Mouse (Mus musculus): ENCODE data around the gene Rnasel. TPM values are rescaled to one million over a fixed set of nuclear protein-coding genes. Genes with fewer than 3 reads are reported as not detected.
"Not testable (repeated sequence)": the region's sequence is repeated elsewhere in the genome, so short reads cannot be mapped to it uniquely, and the experiment has no call there.

Gene Rnasel
- total RNA-seq, 2 experiments from 2014 or later: 2.8 to 5.0 TPM

DNA sequence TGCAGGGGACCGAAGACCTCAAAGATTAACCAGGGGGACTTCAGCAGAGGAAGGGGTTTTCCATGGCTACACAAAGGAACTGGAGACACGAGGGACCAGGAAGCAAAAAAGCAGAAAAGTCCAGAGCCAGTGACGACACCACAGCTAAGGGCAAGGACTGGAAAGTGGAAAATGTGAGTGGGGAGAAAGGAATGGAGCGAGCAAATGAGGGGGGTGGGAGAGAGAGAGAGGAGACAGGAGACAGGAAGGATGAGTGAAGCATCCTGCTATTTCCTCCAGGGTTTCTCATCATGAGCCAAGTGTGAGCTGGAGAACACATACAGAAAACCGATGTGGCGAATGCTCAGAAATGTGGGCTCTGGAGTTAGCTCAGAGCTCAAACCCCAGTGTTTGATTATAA, 13.1 kb upstream of the Rnasel start:
- no peak for DNase-seq

DNA sequence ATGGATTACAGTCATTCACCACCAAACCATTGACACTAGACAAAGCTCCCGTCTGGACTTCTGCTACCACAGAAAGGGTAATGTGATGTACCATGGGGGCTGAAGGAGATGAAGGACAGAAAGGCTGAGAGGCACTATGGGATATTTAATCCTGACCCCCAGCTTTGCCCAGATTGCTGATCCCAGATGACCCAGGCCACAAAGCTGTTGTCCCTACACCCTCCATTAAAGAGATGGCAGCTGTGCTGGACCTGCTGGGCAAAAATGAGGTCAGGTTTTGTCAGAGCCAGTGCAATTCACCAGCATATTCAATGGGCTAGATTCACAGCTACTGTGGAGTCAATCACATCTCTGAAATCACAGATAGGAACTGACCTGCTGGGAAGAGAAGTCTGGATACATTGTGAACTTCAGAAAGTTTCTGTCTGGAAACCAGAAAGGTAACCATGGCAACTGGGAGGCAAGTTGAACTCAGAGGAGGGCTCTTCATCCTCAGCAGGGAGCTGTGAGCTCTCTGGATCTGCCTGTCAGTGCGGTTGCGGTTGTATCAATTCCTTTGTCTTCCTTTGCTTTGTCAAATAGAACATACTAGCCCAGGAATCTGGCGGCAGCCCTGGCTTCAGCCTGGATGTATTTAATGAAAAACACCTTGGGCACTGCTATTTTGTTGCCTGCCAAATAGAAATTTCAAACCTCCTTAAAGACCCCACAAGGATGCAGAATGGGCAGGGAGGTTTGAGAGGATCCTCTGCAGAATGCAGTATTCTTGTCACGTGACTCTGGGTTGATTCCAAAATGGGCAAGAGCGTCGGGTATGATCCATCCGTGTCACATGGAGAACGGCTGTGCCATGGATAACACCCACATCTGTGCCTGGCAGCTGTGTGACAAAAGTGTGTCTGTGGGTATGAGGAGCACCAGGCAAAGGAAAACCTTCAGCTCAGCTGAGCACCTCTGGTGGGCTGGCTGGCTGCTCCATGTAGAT, 11.8 kb upstream of the Rnasel start:
- DNase-seq: no peak

DNA sequence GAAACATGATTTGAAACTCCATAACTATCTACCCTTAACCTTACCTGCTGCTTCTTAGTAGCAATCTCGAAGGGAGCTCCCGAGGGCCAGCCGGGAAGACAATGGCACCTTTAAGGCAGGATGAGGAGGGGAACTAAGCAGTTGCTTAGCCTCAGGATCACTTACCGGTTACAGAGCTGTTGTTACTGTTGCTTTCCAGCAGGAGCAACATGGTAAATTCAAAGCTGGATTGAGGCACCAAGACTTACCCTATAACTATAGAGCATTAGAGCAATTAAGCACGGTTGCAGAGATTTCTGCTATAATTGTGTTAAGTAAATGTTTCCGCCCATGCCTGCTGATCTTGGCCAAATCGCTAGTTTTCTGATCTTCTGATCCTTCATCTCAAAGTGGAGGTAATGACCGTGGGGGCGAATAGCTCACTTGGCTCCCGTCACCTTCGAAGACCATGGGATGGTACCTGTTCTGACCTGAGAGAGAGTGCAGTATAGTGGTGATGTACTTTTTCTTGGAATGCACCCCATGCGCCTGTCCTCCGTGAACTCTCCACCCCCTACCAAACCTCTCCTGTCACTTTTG, 9.7 kb upstream of the Rnasel start:
- DNase-seq: no peak

DNA sequence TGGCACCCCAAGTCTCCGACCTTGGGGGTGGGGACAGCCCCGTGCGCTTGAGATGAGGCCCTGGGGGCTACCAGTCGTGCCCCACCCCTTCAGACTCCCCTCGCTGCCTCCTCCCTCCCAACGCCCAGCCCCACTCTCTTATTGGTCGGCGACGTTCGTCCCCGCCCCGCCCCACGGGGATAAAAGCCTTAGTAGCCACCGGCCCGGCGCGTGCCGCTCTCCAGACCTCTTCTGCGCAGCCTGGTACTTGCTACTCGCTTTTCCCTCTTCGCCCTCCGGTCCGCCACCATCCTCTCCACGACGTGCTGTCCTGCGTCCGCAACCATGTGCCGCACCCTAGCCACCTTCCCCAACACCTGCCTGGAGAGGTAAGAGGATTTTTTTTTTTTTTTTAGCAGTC, 9.1 kb upstream of the Rnasel start, which contains the start of gene Rgs16:
Gene Rgs16 (plus strand): TSS at position 205 of the 400 bp plus-strand sequence.
- peak; percentile 84 to 86 for DNase-seq

DNA sequence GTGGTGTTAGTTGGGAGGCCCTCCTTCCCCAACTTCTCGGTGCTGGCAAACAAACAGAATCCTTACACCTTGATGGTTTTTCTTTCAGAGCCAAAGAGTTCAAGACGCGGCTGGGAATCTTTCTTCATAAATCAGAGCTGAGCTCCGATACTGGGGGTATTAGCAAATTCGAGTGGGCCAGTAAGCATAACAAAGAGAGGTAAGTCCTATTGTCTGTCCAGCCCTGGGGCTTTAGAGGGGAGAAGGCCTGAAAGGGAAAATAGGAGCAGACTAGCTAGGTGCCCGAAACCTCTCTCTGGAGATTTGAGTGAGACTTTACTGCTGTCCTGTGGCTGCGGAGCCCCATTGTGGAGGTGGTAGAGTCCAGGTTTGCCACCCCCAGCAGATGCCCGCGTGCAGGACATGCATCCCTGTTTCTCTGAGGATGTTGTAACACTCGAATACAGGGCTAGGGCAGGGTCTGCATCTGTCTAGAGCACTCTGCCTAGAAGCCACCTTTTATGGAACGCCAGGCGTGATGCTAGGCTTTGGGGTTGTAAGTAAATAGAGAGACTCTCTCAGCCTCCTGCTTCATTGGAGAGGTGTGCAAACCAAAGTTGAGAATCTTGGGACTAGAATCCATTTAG, 8.3 kb upstream of the Rnasel start:
- DNase-seq: no peak

DNA sequence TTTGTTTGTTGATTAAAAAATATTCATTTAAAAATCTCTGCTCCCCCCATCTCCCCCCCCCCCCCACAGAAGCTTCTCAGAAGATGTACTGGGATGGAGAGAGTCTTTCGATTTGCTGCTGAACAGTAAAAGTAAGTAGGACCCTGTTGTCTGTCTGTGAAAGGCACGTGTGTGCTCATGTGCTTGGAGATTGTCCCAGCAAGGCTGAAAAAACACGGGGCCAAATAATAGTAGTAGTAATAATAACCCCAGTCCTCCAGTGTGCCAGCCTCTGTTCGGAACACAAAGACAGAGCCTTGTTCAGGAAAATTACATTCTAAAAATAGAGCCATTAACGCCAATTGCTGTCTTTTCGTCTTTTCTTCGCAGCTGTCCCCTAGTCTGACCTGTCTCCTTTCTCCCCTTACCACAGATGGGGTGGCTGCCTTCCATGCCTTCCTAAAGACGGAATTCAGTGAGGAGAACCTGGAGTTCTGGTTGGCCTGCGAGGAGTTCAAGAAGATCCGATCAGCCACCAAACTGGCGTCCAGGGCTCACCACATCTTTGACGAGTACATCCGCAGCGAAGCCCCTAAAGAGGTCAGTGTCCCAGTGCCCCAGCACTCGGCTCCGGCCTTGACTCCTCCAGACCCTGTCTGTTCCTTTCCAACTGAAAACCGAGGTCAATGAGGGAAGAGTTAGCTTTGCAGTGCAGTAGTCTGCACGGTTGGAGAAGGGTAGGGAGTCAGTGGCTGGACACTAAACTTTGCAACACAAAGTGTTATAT, 7.5 kb upstream of the Rnasel start:
- DNase-seq: peak in 1 of 2 experiments; percentile 29

DNA sequence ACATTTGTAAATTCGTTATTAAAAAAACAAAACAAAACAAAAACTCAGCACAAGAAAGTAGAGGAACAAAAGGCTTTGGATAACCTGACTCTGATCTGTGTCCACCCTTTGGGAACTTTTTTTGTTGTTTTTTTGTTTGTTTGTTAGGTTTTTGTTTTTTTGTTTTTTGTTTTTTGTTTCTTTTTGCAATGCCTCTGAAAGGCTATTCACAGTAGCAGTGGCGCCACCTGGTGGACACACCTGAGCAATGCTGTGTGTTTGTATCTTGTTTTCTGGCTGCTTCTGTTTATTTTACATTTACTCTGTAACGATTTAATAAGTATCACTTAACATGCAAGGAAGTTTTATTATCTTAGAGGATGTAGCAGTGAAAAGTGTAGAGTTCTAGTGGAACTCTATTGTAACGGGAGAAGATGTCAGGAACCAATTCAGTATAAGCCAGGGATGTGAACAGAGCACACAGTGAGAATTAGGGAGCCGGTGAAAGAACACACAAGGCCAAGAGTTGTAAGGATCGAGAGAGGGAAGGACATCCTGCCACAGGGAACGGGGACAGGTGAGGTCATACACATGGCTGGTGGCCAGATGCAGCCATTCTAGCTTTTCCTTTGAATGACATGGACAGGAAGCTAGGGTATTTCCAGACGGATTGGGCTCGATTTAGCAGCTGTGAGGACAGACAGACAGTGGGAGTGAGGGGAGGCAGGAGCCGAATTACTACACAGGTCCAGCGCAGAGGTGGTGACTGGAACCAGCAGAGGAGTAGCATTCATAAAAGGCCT, 6.7 kb upstream of the Rnasel start:
- peak; percentile 58 to 91 for DNase-seq

DNA sequence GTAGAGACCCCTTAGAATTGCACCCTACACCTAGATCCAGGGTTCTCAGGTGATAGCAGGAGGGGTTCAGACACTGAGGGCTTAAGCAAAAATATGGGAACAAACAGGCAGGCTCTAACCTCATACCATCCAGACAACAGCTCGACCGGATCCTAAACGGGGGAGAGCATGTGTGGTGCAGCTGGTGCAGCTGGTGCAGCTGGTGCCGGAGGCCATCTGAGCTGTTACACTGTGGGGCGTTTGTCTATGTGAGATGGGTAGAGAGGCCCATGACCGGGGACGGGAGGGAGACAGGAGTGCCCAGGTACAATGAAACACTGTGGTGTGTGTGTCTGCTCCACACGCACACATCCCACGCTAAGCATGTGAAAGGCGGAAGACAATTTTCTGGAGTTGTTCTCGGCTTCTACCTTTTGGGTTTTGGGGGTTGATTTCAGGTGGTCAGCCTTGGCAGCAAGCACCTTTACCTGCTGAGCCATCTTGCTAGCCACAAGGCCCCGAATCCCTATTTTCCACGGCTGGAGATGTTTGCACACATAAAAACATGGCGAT, 3.0 kb upstream of the Rnasel start:
- no peak for DNase-seq

DNA sequence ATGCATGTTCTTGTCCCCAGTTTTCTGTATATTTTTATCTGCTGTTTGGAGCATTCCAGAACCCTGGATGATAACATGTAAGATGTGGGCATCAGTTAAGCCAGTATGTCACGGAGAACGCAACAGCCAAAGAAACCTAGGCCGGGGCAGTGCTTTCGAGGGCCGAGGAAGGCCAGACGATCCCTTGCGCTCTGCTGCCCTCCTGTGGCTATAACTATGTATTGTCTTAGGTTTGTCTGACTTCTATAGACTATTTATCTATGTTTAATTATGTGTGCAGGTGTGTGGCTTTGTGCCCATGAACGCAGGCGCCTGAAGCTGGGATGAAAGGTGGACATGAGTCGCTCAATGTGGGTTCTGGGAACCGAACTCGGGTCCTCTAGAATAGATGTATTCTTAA, 2.5 kb upstream of the Rnasel start:
- peak; percentile 74 to 86 for DNase-seq

DNA sequence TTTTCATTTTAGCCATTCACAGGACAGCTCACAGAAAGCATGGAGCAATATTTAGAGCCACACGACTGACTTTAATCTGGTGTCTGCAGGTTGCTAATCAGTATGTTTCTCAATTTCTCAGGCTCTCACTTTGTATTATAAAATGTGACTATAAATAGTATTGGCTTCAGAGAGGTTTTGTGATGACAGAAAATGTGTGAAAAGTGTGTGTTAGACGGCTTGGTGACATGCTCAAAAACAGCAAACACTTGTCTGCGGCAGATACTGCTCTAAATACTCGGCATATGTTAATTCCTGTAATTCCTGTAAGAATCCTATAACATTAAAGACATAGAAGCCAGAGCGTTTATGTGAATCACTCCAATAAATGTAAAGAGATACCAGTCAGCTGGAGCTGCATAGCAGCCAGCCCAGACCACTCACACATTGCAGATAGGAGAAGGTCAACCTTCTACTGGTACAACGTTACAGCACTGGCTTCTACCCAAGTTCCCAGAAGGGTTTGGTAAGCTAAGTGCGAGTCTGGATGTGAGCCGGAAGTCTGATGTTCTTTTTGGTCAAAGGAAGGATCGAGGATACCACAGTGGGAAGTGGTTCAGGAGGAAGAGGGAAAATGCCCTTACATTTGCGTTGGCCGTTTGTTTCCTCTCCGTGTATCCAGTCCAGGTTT, 1.2 kb upstream of the Rnasel start:
- DNase-seq: peak in 1 of 2 experiments; percentile 40

DNA sequence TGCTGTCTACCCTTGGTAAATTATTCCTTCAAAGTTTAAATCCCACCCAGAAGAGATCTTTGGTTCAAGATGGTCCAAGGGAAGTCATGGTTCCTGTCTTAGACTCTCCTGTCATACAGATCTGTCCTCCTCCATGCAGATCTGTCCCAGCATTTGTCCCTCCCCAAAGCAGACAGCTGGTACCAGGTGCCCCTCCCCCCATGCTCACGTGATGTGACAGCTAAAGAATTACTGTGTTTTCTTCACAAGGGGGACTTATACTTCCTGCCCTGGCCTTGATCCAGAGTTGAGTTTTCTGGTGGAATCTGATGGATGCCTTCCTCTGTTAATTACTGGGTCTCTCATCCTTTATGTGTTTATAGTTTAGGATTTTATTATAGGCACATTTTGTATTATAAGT, 677 bp upstream of the Rnasel start:
- DNase-seq: peak in 1 of 2 experiments; percentile 51

DNA sequence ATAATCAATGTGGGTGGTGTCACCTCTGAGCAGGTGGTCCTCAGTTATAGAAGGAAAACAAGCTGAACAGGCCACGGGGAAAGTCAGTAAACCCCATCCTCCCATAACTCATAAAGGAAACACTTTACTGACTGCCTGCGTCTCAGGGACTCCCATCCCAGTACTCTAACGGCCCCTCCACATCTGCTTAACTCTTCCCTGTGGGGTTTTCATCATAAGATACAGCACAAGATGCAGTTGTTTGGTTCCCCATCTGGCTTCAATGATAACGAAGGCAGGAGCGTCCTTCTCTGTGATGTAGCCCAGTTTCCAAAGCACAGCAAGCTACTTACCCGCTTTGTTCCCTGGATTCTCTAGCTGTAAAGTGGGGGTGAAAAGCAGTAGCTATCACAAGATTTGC, 828 bp downstream of the Rnasel start:
- no peak for DNase-seq

DNA sequence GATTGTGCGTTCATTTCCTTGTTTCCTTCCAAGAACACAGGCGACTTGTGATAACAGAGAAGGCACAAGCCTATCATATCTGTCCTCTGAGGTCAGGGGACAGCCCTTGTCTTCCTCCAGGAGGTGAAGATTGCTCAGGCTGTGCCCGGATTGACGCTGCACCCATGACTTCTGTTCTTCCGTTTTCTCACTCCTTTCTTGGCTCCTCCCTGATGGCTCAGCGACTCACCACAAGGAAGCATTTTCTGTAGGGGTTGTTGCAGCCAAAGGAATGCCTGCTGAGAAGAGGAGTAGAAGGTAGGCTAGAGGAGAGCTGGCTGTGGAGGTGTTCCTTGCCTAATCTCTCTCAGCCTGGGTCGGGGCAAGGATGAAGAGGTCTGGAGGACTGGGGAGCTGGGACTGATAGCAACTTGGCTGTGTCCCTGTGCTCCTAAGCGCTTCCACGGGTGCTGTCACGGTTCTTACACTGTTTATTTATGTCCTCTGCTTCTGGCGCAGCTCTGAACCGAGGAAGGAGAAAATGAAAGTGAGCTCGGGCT, 2.6 kb downstream of the Rnasel start:
- DNase-seq: peak; percentile 71 to 73

DNA sequence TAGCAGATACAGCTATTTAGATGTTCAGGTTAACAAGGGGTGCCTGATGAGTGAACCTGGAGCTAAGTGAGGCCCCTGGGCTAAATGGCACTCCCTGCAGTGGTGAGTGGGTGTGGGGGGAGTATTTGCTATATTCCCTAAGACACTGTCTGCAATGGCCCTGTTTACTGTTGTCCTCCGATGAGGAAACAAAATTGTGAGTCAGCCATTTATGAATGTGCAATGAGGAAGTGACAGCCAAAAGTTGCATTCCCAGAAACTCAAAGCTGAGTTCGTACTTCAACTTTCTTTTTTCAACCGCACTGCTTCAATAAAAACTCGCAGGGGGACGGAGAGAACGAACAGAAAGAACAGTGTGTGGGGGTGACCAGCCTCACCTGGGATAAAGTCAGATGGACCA, 3.3 kb downstream of the Rnasel start:
- peak; percentile 41 for DNase-seq

DNA sequence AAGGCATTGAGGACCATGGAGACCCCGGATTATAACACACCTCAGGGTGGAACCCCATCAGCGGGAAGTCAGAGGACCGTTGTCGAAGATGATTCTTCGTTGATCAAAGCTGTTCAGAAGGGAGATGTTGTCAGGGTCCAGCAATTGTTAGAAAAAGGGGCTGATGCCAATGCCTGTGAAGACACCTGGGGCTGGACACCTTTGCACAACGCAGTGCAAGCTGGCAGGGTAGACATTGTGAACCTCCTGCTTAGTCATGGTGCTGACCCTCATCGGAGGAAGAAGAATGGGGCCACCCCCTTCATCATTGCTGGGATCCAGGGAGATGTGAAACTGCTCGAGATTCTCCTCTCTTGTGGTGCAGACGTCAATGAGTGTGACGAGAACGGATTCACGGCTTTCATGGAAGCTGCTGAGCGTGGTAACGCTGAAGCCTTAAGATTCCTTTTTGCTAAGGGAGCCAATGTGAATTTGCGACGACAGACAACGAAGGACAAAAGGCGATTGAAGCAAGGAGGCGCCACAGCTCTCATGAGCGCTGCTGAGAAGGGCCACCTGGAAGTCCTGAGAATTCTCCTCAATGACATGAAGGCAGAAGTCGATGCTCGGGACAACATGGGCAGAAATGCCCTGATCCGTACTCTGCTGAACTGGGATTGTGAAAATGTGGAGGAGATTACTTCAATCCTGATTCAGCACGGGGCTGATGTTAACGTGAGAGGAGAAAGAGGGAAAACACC, 4.7 kb downstream of the Rnasel start:
- no peak for DNase-seq

DNA sequence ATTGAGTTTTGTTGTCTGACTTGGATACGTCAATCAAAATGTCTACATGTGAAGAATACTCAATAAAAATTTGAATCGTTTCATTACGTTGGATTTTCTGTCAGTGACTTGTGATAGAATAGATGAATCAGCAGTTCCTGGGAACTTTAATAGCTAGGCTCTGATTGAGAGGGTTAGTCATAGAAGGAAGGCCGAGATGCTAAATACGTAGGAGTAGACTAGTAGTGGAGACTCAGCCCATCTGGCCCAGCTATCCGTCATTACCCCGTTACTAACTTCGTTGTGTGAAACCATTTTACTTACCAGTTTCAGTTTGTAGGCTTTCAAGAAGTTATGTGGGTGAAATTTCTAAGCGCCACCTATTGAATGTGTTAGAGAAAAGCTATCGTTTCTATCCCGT, 14.9 kb downstream of the Rnasel start:
- DNase-seq: no peak

DNA sequence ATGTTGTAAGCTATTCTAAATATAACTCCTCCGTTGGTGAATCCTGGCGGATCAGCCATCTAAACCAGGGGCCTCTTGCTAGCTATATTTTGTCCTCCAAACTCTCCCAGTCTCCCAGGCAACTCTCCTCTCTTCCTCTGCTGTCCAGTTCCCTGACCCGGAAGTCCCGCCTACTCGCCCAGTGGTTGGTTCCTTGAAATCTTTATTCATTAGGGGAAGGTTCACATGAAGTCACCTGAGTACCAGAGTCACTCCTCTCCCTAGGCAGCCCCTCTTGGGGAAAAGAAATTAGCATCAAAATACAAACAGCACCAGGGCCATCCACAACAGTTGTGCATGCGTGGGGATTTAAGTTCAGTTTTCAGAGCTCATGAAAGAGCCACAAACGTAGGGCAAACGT, 17.1 kb downstream of the Rnasel start:
- no peak for DNase-seq

DNA sequence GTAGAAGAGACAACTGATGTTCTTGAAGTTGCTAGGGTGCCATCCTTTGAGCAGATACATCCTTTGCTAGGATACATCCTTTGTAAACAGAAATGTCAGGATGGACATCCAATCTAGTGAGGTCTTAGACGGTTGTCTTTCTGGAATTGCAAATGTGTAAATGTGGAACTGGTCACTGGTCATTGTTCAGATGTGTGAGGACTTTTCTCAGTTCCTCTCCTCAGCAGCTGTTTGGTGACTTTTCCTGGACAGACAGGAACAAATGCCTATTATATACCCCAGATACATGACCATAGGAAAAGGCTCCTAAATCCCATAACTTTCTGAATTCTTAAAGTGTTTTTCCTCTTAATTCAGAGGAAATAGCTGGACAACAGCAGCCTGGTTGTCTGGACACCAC, 18.1 kb downstream of the Rnasel start:
- DNase-seq: no peak

DNA sequence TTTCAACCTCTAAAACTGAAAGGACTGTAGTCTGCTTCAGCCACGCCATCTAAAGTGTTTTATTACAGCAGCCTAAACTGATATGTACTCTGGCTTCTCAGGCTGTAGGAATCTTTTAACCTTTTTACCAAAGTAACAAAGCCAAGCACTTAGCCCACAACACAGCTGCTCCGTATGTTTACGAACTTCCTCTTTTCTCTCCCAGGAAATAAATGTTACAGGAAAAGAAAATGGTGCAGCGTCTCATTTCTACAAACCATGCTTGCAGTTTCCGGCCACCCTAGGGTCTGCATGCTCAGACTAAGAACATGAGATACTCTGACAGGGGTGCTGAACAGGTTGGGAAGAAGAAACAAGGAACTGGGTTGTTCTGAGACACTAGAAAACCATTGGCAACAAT, 19.2 kb downstream of the Rnasel start:
- no peak for DNase-seq

DNA sequence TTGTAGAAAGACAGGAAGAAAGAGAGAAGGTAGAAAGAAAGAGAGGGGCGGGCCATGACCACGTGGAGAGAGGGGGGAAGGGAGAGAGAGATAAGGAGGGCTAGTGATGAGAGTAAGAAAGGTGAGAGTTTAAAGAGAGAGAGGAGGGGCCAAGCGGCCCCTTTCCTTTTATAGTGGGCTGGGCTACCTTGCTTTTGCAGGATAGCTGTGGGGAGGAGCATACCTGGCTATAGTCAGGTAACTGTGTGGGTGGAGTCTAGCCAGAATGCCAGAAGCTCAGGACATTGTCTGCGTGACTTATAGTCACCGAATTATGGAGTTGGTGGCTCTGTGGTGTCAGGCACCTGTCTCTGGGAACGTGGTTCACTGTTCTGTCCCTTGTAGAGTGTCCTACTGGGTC, 20.3 kb downstream of the Rnasel start:
- not testable (repeated sequence) for DNase-seq
